25 mouse cellular contexts compared by ENCODE assay signal in the genomic region with DNA sequence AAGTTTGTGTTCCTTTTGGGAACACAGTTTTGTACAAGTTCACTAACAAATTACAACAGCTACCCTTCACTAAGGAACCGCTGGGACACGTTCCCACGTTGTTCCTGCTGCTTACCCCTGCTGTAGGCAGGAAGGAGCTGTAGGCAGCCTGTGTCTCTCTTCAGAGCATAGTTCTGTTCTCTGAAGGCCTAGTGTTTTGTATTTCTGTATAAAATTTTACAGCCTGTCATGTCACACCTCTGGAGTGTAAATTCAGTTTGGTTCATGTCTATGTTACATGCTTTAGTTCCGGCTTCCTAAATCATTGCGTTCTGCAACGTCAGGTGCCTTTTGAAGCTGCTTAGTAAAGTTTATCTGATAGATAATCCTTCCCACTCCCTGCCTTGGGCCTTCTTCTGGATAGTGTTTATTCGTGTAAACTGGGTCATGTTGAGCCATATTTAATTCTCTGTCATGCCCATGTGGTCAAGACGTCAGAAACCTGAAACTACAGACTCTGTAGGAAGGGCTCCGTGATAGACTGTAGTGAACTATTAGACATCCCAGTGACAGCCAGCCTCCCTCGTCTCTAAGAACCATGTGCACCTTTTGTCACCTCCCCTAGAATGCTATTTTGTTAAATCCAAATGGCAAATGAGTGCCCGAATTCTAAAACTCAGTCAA. TPM values are rescaled to one million over a fixed set of nuclear protein-coding genes. Genes with fewer than 3 reads are reported as not detected.
A peak's percentile ranks its signal among the peaks of the same experiment; 100 is the strongest.
DNase-seq lines count a peak whose midpoint lies in the region; ATAC-seq and TF ChIP-seq lines count a peak whose summit lies in the region.
"Had no signal": no experiment of that assay in that cellular context is flagged by ENCODE, and none has a peak within 500 bp of the region (broad histone marks: within the 10 kb centered on the region; RNA-seq: fewer than 3 reads in every experiment).

No protein-coding gene starts in this region.

- no peak overlapping the region for H3K4me3 ChIP-seq in gastrocnemius, adult 2 months
- no peak overlapping the region for H3K4me3 ChIP-seq in intestine, embryonic 14.5 days (ENCODE audit: low read depth, low read length)
- H3K4me3 ChIP-seq in intestine, embryonic 15.5 days (replicated peaks): no peak overlapping the region
- H3K4me3 ChIP-seq in kidney, embryonic 15.5 days (replicated peaks): no peak overlapping the region
- no peak overlapping the region for H3K4me3 ChIP-seq in kidney, adult 2 months (ENCODE audit: insufficient read depth, low read depth, low read length)
- no peak overlapping the region for H3K4me3 ChIP-seq in kidney, postnatal 0 days (replicated peaks; ENCODE audit: low read depth, low read length)
- H3K4me3 ChIP-seq: embryonic facial prominence, embryonic 10.5 days; embryonic facial prominence, embryonic 12.5 days; forebrain, embryonic 13.5 days had no signal

- ATAC-seq in intestine, embryonic 14.5 days (replicated peaks; ENCODE audit: low FRiP score, low TSS enrichment, low read depth): no peak
- no peak for ATAC-seq in intestine, embryonic 15.5 days
- ATAC-seq in kidney, embryonic 15.5 days (replicated peaks; ENCODE audit: low FRiP score): peak; percentile 70
- no peak; the same call in 1 of the 2 replicates for ATAC-seq in kidney, postnatal 0 days (replicated peaks; ENCODE audit: low FRiP score, low read depth)
- ATAC-seq: activated CD4-positive, CD25-positive, alpha-beta regulatory T cell, adult 4 months; CD4-positive, CD25-positive, alpha-beta regulatory T cell, adult 4 months; forebrain, embryonic 13.5 days; Patski had no signal

- 0 out of 2 replicates have a peak, but pooled peaks cover 2% of the 10 kb centered on the region for H3K36me3 ChIP-seq in intestine, embryonic 14.5 days (ENCODE audit: control insufficient read depth, insufficient read depth, low read length)
- no peaks in the 10 kb centered on the region for H3K36me3 ChIP-seq in intestine, embryonic 15.5 days
- H3K36me3 ChIP-seq in kidney, embryonic 15.5 days: peaks cover 27% of the 10 kb centered on the region
- H3K36me3 ChIP-seq in kidney, adult 2 months (ENCODE audit: control insufficient read depth, insufficient read depth, low read length): no peaks in the 10 kb centered on the region
- 0 out of 2 replicates have a peak, but pooled peaks cover 8% of the 10 kb centered on the region for H3K36me3 ChIP-seq in kidney, postnatal 0 days (ENCODE audit: insufficient read depth, low read length)
- H3K36me3 ChIP-seq: embryonic facial prominence, embryonic 10.5 days; G1E had no signal

- no peaks in the 10 kb centered on the region for H3K27me3 ChIP-seq in intestine, embryonic 14.5 days (replicated peaks; ENCODE audit: control insufficient read depth, insufficient read depth, low read length)
- no peaks in the 10 kb centered on the region for H3K27me3 ChIP-seq in intestine, embryonic 15.5 days (replicated peaks)
- no peaks in the 10 kb centered on the region for H3K27me3 ChIP-seq in kidney, embryonic 15.5 days
- no peaks in the 10 kb centered on the region for H3K27me3 ChIP-seq in kidney, adult 2 months (replicated peaks; ENCODE audit: control insufficient read depth, insufficient read depth, low read length)
- H3K27me3 ChIP-seq in kidney, postnatal 0 days (ENCODE audit: insufficient read depth, low read length): no peaks in the 10 kb centered on the region
- H3K27me3 ChIP-seq: CH12.LX; embryonic facial prominence, embryonic 12.5 days; forebrain, embryonic 13.5 days; Patski had no signal

- 0 out of 2 replicates have a peak overlapping the region, but pooled peaks have one; percentile 20 for H3K27ac ChIP-seq in gastrocnemius, adult 2 months
- no peak overlapping the region for H3K27ac ChIP-seq in intestine, embryonic 14.5 days (ENCODE audit: low read depth)
- no peak overlapping the region for H3K27ac ChIP-seq in intestine, embryonic 15.5 days
- no peak overlapping the region for H3K27ac ChIP-seq in kidney, embryonic 15.5 days
- H3K27ac ChIP-seq in kidney, adult 2 months (ENCODE audit: insufficient read depth, low read depth, low read length): no peak overlapping the region
- no peak overlapping the region for H3K27ac ChIP-seq in kidney, postnatal 0 days
- H3K27ac ChIP-seq: embryonic facial prominence, embryonic 10.5 days; embryonic facial prominence, embryonic 12.5 days; forebrain, embryonic 13.5 days had no signal

- H3K9me3 ChIP-seq in intestine, embryonic 14.5 days (ENCODE audit: control insufficient read depth, low read length): no peaks in the 10 kb centered on the region
- no peaks in the 10 kb centered on the region for H3K9me3 ChIP-seq in intestine, embryonic 15.5 days
- no peaks in the 10 kb centered on the region for H3K9me3 ChIP-seq in kidney, embryonic 15.5 days (replicated peaks)
- H3K9me3 ChIP-seq in kidney, postnatal 0 days (replicated peaks; ENCODE audit: low read length): no peaks in the 10 kb centered on the region
- H3K9me3 ChIP-seq: embryonic facial prominence, embryonic 10.5 days; embryonic facial prominence, embryonic 12.5 days; forebrain, embryonic 13.5 days had no signal

- TF ChIP-seq POLR2A in kidney, adult 2 months (IDR thresholded peaks at IDR 0.05; ENCODE audit: low read depth, low read length): no peak

- TF ChIP-seq CTCF in gastrocnemius, adult 2 months (IDR thresholded peaks at IDR 0.05): no peak
- TF ChIP-seq CTCF in kidney, adult 2 months (conservative IDR thresholded peaks at IDR 0.05; ENCODE audit: insufficient read depth, insufficient read length, low read depth, low read length): no peak
- TF ChIP-seq CTCF in kidney, postnatal 0 days (IDR thresholded peaks at IDR 0.05; ENCODE audit: low read depth): no peak

- WGBS in intestine, embryonic 14.5 days: 50% methylated on average over 11 of the region's 11 CpGs
- WGBS in intestine, embryonic 15.5 days: 61% methylated on average over 11 of the region's 11 CpGs
- WGBS in kidney, embryonic 15.5 days: 28% methylated on average over 11 of the region's 11 CpGs
- WGBS in kidney, adult 2 months: 69% methylated on average over 11 of the region's 11 CpGs
- 29% methylated on average over 11 of the region's 11 CpGs for WGBS in kidney, postnatal 0 days

- intact Hi-C loops in gastrocnemius, adult 2 months (cut with DNase I): no loop called here

- no peak for DNase-seq in gastrocnemius, adult 2 months
- DNase-seq in gastrocnemius, adult 18-20 months (ENCODE audit: low spot score): no peak
- DNase-seq in intestine, embryonic 14.5 days (ENCODE audit: low spot score): peak; percentile 43
- no peak for DNase-seq in kidney, adult 2 months
- peak; percentile 63 for DNase-seq in kidney, postnatal 0 days (ENCODE audit: low spot score)
- DNase-seq in kidney, postnatal 10 days: no peak
- DNase-seq: adrenal gland, adult 8-10 months; adrenal gland, postnatal 14 days; adrenal gland, postnatal 36 days; B cell, adult 2 months; cerebellum, adult 11-12 months; cerebellum, adult 2 months; cerebellum, adult 9-10 months; cerebellum, postnatal 10 days; cerebellum, postnatal 25 days had no signal

- H3K9ac ChIP-seq in intestine, embryonic 14.5 days (ENCODE audit: low read length): no peak overlapping the region
- no peak overlapping the region for H3K9ac ChIP-seq in intestine, embryonic 15.5 days
- no peak overlapping the region for H3K9ac ChIP-seq in kidney, embryonic 15.5 days
- H3K9ac ChIP-seq in kidney, postnatal 0 days (ENCODE audit: low read depth, low read length): no peak overlapping the region
- H3K9ac ChIP-seq: embryonic facial prominence, embryonic 12.5 days; forebrain, embryonic 13.5 days had no signal

- no peak overlapping the region for H3K4me2 ChIP-seq in intestine, embryonic 14.5 days (ENCODE audit: low read length)
- H3K4me2 ChIP-seq in intestine, embryonic 15.5 days (replicated peaks): no peak overlapping the region
- no peak overlapping the region for H3K4me2 ChIP-seq in kidney, embryonic 15.5 days
- no peak overlapping the region for H3K4me2 ChIP-seq in kidney, postnatal 0 days (ENCODE audit: low read length)
- H3K4me2 ChIP-seq: embryonic facial prominence, embryonic 12.5 days; forebrain, embryonic 13.5 days had no signal

- no peaks in the 10 kb centered on the region for H3K4me1 ChIP-seq in intestine, embryonic 14.5 days (replicated peaks; ENCODE audit: control insufficient read depth, insufficient read depth, low read length)
- no peaks in the 10 kb centered on the region for H3K4me1 ChIP-seq in intestine, embryonic 15.5 days (replicated peaks)
- H3K4me1 ChIP-seq in kidney, embryonic 15.5 days: 0 out of 2 replicates have a peak, but pooled peaks cover 8% of the 10 kb centered on the region
- H3K4me1 ChIP-seq in kidney, adult 2 months (ENCODE audit: control insufficient read depth, insufficient read depth, low read length): no peaks in the 10 kb centered on the region
- H3K4me1 ChIP-seq in kidney, postnatal 0 days (replicated peaks; ENCODE audit: insufficient read depth, low read length): no peaks in the 10 kb centered on the region
- H3K4me1 ChIP-seq: embryonic facial prominence, embryonic 12.5 days; forebrain, embryonic 13.5 days had no signal

RNA-seq across cellular contexts. Expression of a gene that starts 34.8 kb away (rescaled TPM):
- total RNA-seq in gastrocnemius, adult 2 months (2021): 10 to 100 TPM; 10.3 to 11.5 TPM
- 1 to 10 TPM; 7.1 to 9.1 TPM for total RNA-seq in gastrocnemius, adult 18-20 months (2021)
- 25.0 and 31.1 TPM in 2 replicates for polyA plus RNA-seq in intestine, embryonic 14.5 days (2014; fragmentation: Nextera tagmentation; extraction: Ambion mirVana)
- 18.2 and 18.6 TPM in 2 replicates for polyA plus RNA-seq in intestine, embryonic 15.5 days (2015; fragmentation: Nextera tagmentation; extraction: Ambion mirVana)
- polyA plus RNA-seq in kidney, embryonic 15.5 days (2015; fragmentation: Nextera tagmentation; extraction: Ambion mirVana): 32.1 and 33.0 TPM in 2 replicates
- 17.0 and 18.8 TPM in 2 replicates for polyA plus RNA-seq in kidney, adult 2 months (2012; rRNA removed)
- 23.8 and 24.0 TPM in 2 replicates for polyA plus RNA-seq in kidney, postnatal 0 days (2015; fragmentation: Nextera tagmentation; extraction: Ambion mirVana)
- polyA plus RNA-seq: G1E had no signal

Comparison
In these comparisons a context has a peak if more than half of its experiments do, and no peak if none do; other contexts are left out.
1. DNase-seq: peak in intestine, embryonic 14.5 days (single experiment) and kidney, postnatal 0 days (single experiment); none in gastrocnemius, adult 2 months (single experiment), gastrocnemius, adult 18-20 months (single experiment), kidney, adult 2 months (single experiment) and kidney, postnatal 10 days (single experiment).